Mouse (Mus musculus) heart, adult 9 months (tissue): ENCODE results near the gene Lbhd1.
"Not testable (repeated sequence)": the region's sequence is repeated elsewhere in the genome, so short reads cannot be mapped to it uniquely, and the experiment has no call there.

Experiments used
- DNase-seq, 2 experiments: peaks; one replicate each; pipeline ENCODE4 v3.0.0; 2022; ENCODE audit warnings: low spot score in 2 of 2

Lbhd1 gene

GRCm38 (mm10) chr19:8871267-8872186 lies 12.0 kb upstream of the Lbhd1 start, which contains the start of gene Ubxn1:
TSS of gene Ubxn1 (plus strand) at chr19:8871496.
- peak; percentile 98 for DNase-seq

GRCm38 (mm10) chr19:8872266-8872840 lies 11.2 kb upstream of the Lbhd1 start:
- DNase-seq: no peak

GRCm38 (mm10) chr19:8875031-8875430 lies 8.5 kb upstream of the Lbhd1 start:
- no peak for DNase-seq

GRCm38 (mm10) chr19:8880311-8881033 lies 3.1 kb upstream of the Lbhd1 start, which contains the start of gene Uqcc3:
TSS of gene Uqcc3 (minus strand) at chr19:8880923.
- DNase-seq: peak; percentile 91 to 92

GRCm38 (mm10) chr19:8881034-8881392 lies 2.5 kb upstream of the Lbhd1 start:
- no peak for DNase-seq

GRCm38 (mm10) chr19:8886916-8887584 lies 3.5 kb downstream of the Lbhd1 start:
- no peak for DNase-seq

- DNase-seq: no peak
Measured at GRCm38 (mm10) chr19:8887585-8888463, 4.3 kb downstream of the Lbhd1 start.

GRCm38 (mm10) chr19:8888511-8889385 lies 5.2 kb downstream of the Lbhd1 start, which contains the start of the genes 1810009A15Rik and Gm49416:
TSS of gene 1810009A15Rik (plus strand) at chr19:8888853.
TSS of gene Gm49416 (plus strand) at chr19:8888926.
- DNase-seq: peak; percentile 94 to 95

- peak; percentile 81 to 84 for DNase-seq
Measured at GRCm38 (mm10) chr19:8892829-8893766, 9.6 kb downstream of the Lbhd1 start, which contains the start of gene Ints5. TSS of gene Ints5 (plus strand) at chr19:8893005.

- no peak for DNase-seq
Measured at GRCm38 (mm10) chr19:8895397-8895960, 11.9 kb downstream of the Lbhd1 start.

GRCm38 (mm10) chr19:8896231-8896630 lies 12.7 kb downstream of the Lbhd1 start:
- DNase-seq: not testable (repeated sequence)

- DNase-seq: peak; percentile 24 to 36
Measured at GRCm38 (mm10) chr19:8897211-8897864, 13.8 kb downstream of the Lbhd1 start.

GRCm38 (mm10) chr19:8897865-8898495 lies 14.4 kb downstream of the Lbhd1 start, which contains the start of gene Ganab:
TSS of gene Ganab (plus strand) at chr19:8898071.
- peak; percentile 95 for DNase-seq

GRCm38 (mm10) chr19:8898576-8898975 lies 15.0 kb downstream of the Lbhd1 start:
- DNase-seq: no peak

- no peak for DNase-seq
Measured at GRCm38 (mm10) chr19:8899079-8899478, 15.5 kb downstream of the Lbhd1 start.

GRCm38 (mm10) chr19:8903412-8903811 lies 19.9 kb downstream of the Lbhd1 start:
- DNase-seq: no peak

GRCm38 (mm10) chr19:8908531-8908930 lies 25.0 kb downstream of the Lbhd1 start:
- DNase-seq: no peak
